Mouse (Mus musculus) liver, embryonic 14.5 days (tissue): ENCODE results near the gene Naglu.

Source experiments
- CTCF ChIP-seq: IDR thresholded peaks from 2 replicates; pipeline ENCODE4 v1.5.1; 2016; ENCODE audit warnings: antibody characterized with exemption, low read depth, control low read depth
- EP300 ChIP-seq: IDR thresholded peaks from 2 replicates; pipeline ENCODE4 v1.6.1; 2016; ENCODE audit warnings: antibody characterized with exemption, low read depth

- TF ChIP-seq EP300 (no peak), CTCF (no peak)
Observed at GRCm38 (mm10) chr11:101051051-101051493, 18.7 kb upstream of the Naglu start.
